In the genomic region with DNA sequence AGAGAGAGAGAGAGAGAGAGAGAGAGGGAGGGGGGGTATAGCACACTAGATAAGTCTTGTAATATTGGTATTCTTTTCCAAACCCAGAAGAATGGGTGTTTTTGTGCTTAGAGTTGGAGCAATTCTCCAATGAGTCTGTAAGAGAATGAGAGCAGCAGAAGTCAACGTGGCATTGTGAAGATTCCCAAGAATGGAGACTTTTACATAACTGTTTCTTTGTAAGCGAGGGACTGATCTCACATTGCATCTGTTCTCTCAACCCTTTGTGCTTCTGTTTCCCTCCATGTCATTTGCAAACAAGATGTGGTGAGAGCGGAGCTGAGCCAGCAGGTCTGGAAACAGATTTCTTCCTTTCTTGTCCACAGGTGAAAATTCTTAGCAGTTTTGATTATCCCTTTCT, we compare ENCODE assay signal across 10 mouse cellular contexts.
"Had no signal": no experiment of that assay in that cellular context is flagged by ENCODE, and none has a peak within 500 bp of the region (broad histone marks: within the 10 kb centered on the region; RNA-seq: fewer than 3 reads in every experiment).

No protein-coding gene starts in this region.

- DNase-seq: kidney, adult 2 months; kidney, postnatal 25 days; layer of hippocampus, postnatal 36 days; liver; lung, adult 18-20 months; lung, postnatal 14 days; lung, postnatal 4 days; right cerebral cortex, postnatal 25 days; spleen, adult 18-20 months; thymus, postnatal 25 days had no signal
